Mouse (Mus musculus) MEL (cell line): Measurements from ENCODE around the gene Sult2b1. TPM values are rescaled to one million over a fixed set of nuclear protein-coding genes. Genes with fewer than 3 reads are reported as not detected.
A peak's percentile ranks its signal among the peaks of the same experiment; 100 is the strongest.

Source experiments
- DNase-seq: peaks from one replicate; pipeline ENCODE4 v3.0.0; 2011; ENCODE audit warnings: low read depth, low spot score
- H3K27ac ChIP-seq: 2 replicates; pipeline ENCODE4 v1.5.1; 2012; ENCODE audit warnings: low read depth, mild to moderate bottlenecking, control low read depth, low read length, moderate library complexity; ENCODE audit not compliant: control insufficient read depth
- H3K27me3 ChIP-seq, 2 experiments: fragments of 150-350 bp in 1 of 2; sonication (generic) in 1 of 2; 2 replicates each; pipeline ENCODE4 v1.6.1; 2012; ENCODE audit warnings: low read length in 2 of 2, mild to moderate bottlenecking in 2 of 2, improper control_type of control experiment in 1 of 2, moderate library complexity in 1 of 2; ENCODE audit not compliant: insufficient read depth in 2 of 2, control insufficient read depth in 1 of 2
- H3K36me3 ChIP-seq, 2 experiments: 2 replicates each; pipeline ENCODE4 v1.6.1; 2012 to 2014; ENCODE audit warnings: low read length in 2 of 2, improper control_type of control experiment in 1 of 2, inconsistent platforms in 1 of 2, mild to moderate bottlenecking in 1 of 2; ENCODE audit not compliant: insufficient read depth in 2 of 2, control insufficient read depth in 1 of 2
- H3K4me1 ChIP-seq, 2 experiments: fragments of 150-350 bp in 1 of 2; sonication (generic) in 1 of 2; 2 replicates each; pipeline ENCODE4 v1.6.1; 2012; ENCODE audit warnings: low read length in 2 of 2, improper control_type of control experiment in 1 of 2, mild to moderate bottlenecking in 1 of 2; ENCODE audit not compliant: insufficient read depth in 2 of 2, control insufficient read depth in 1 of 2
- H3K4me3 ChIP-seq, 2 experiments: fragments of 150-350 bp in 1 of 2; sonication (generic) in 1 of 2; 2 replicates each; pipeline ENCODE4 v1.5.1; 2012; ENCODE audit warnings: low read depth in 2 of 2, low read length in 2 of 2, mild to moderate bottlenecking in 2 of 2, moderate library complexity in 2 of 2, control low read depth in 1 of 2, improper control_type of control experiment in 1 of 2; ENCODE audit not compliant: control insufficient read depth in 1 of 2, insufficient read depth in 1 of 2
- H3K79me2 ChIP-seq: 2 replicates; pipeline ENCODE4 v1.6.1; 2012; ENCODE audit warnings: mild to moderate bottlenecking, low read length, moderate library complexity; ENCODE audit not compliant: control insufficient read depth, poor library complexity, insufficient read depth
- H3K9ac ChIP-seq: 2 replicates; pipeline ENCODE4 v1.6.1; 2012; ENCODE audit warnings: low read depth, mild to moderate bottlenecking, control low read depth, low read length, moderate library complexity; ENCODE audit not compliant: control insufficient read depth, poor library complexity, severe bottlenecking
- H3K9me3 ChIP-seq: fragments of 150-350 bp; sonication (generic); replicated peaks from 2 replicates; pipeline ENCODE4 v1.6.1; 2012; ENCODE audit warnings: mild to moderate bottlenecking, low read length, improper control_type of control experiment, moderate library complexity; ENCODE audit not compliant: insufficient read depth
- CTCF ChIP-seq, 3 experiments: IDR thresholded peaks in 2 of 3; conservative IDR thresholded peaks in 1 of 3; 2 replicates each; pipeline ENCODE4 v1.5.1; 2011 to 2012; ENCODE audit warnings: low read length in 3 of 3, low read depth in 2 of 3, mild to moderate bottlenecking in 2 of 3, improper control_type of control experiment in 1 of 3, inconsistent platforms in 1 of 3, mixed read lengths in 1 of 3, moderate library complexity in 1 of 3; ENCODE audit not compliant: control insufficient read depth in 1 of 3, insufficient read depth in 1 of 3, poor library complexity in 1 of 3, severe bottlenecking in 1 of 3
- E2F4 ChIP-seq: IDR thresholded peaks from 2 replicates; pipeline ENCODE4 v1.6.1; 2011; ENCODE audit warnings: low read depth, low read length, improper control_type of control experiment, borderline replicate concordance
- ELF1 ChIP-seq: IDR thresholded peaks from 2 replicates; pipeline ENCODE4 v1.6.1; 2014; ENCODE audit warnings: low read depth, mild to moderate bottlenecking, inconsistent platforms, low read length, improper control_type of control experiment, moderate library complexity
- EP300 ChIP-seq, 2 experiments: IDR thresholded peaks; 2 replicates each; pipeline ENCODE4 v1.6.1; 2011; ENCODE audit warnings: improper control_type of control experiment in 2 of 2, low read length in 2 of 2, low read depth in 1 of 2, mild to moderate bottlenecking in 1 of 2
- HCFC1 ChIP-seq: IDR thresholded peaks from 2 replicates; pipeline ENCODE4 v1.6.1; 2012; ENCODE audit warnings: low read depth, mild to moderate bottlenecking, inconsistent platforms, low read length, improper control_type of control experiment, moderate library complexity
- JUND ChIP-seq: IDR thresholded peaks from 2 replicates; pipeline ENCODE4 v1.6.1; 2011; ENCODE audit warnings: low read depth, mild to moderate bottlenecking, improper control_type of control experiment, low read length
- MAFK ChIP-seq: IDR thresholded peaks from 2 replicates; pipeline ENCODE4 v1.6.1; 2011; ENCODE audit warnings: low read depth, mild to moderate bottlenecking, low read length, improper control_type of control experiment, borderline replicate concordance
- MAX ChIP-seq: IDR thresholded peaks from 2 replicates; pipeline ENCODE4 v1.6.1; 2011; ENCODE audit warnings: low read length, improper control_type of control experiment
- MAZ ChIP-seq: IDR thresholded peaks from 2 replicates; pipeline ENCODE4 v1.6.1; 2012; ENCODE audit warnings: low read depth, mild to moderate bottlenecking, inconsistent platforms, low read length, improper control_type of control experiment
- MEF2A ChIP-seq: IDR thresholded peaks from 2 replicates; pipeline ENCODE4 v1.6.1; 2014; ENCODE audit warnings: low read depth, mild to moderate bottlenecking, inconsistent platforms, low read length, improper control_type of control experiment; ENCODE audit not compliant: poor library complexity, insufficient replicate concordance, severe bottlenecking; ENCODE audit errors: extremely low read depth
- MYC ChIP-seq: IDR thresholded peaks from 2 replicates; pipeline ENCODE4 v1.6.1; 2011; ENCODE audit warnings: low read depth, mild to moderate bottlenecking, low read length, improper control_type of control experiment, moderate library complexity
- NELFE ChIP-seq: IDR thresholded peaks from 2 replicates; pipeline ENCODE4 v1.6.1; 2011; ENCODE audit warnings: low read depth, low read length, improper control_type of control experiment
- NRF1 ChIP-seq: IDR thresholded peaks from 2 replicates; pipeline ENCODE4 v1.6.1; 2014; ENCODE audit warnings: low read depth, mild to moderate bottlenecking, inconsistent platforms, low read length, improper control_type of control experiment, moderate library complexity; ENCODE audit not compliant: poor library complexity, insufficient read depth, severe bottlenecking
- POLR2AphosphoS5 ChIP-seq: IDR thresholded peaks from 2 replicates; pipeline ENCODE4 v1.6.1; 2012; ENCODE audit warnings: low read depth, borderline replicate concordance, mild to moderate bottlenecking, inconsistent platforms, low read length, moderate library complexity, mixed read lengths
- RAD21 ChIP-seq: IDR thresholded peaks from 2 replicates; pipeline ENCODE4 v1.6.1; 2011; ENCODE audit warnings: mild to moderate bottlenecking, low read depth, low read length, improper control_type of control experiment
- TAL1 ChIP-seq: IDR thresholded peaks from 2 replicates; pipeline ENCODE4 v1.6.1; 2012; ENCODE audit warnings: mild to moderate bottlenecking, inconsistent platforms, low read length, moderate library complexity, mixed read lengths
- USF2 ChIP-seq, 2 experiments: IDR thresholded peaks; 2 replicates each; pipeline ENCODE4 v1.6.1; 2011 to 2012; ENCODE audit warnings: improper control_type of control experiment in 2 of 2, low read length in 2 of 2, borderline replicate concordance in 1 of 2, inconsistent platforms in 1 of 2, low read depth in 1 of 2, mild to moderate bottlenecking in 1 of 2; ENCODE audit not compliant: insufficient read depth in 1 of 2
- ZKSCAN1 ChIP-seq: IDR thresholded peaks from 2 replicates; pipeline ENCODE4 v1.6.1; 2012; ENCODE audit warnings: low read depth, mild to moderate bottlenecking, inconsistent platforms, low read length, improper control_type of control experiment, moderate library complexity
- ZNF384 ChIP-seq: IDR thresholded peaks from 2 replicates; pipeline ENCODE4 v1.6.1; 2012; ENCODE audit warnings: low read depth, mild to moderate bottlenecking, inconsistent platforms, low read length, improper control_type of control experiment
- polyA plus RNA-seq, 2 experiments: library from polyadenylated mRNA; stranded (reverse) in 1 of 2; unstranded in 1 of 2; fragments of >175 nt in 1 of 2; fragments of >200 nt in 1 of 2; gene quantifications; 2 replicates each; pipeline versions ENCODE4 v1.2.1 to v1.2.4; 2012; ENCODE audit warnings: low replicate concordance in 2 of 2, low read depth in 1 of 2; ENCODE audit not compliant: insufficient read length in 2 of 2, insufficient read depth in 1 of 2, missing spikeins in 1 of 2
- total RNA-seq: library from RNA; depleted of rRNA; stranded (reverse); fragments of 300-350 nt; gene quantifications from 2 replicates; pipeline ENCODE4 v1.2.3, GENCODE M21; 2012; rRNA removed

The Sult2b1 gene
- total RNA-seq (0.08 and 0.16 TPM in 2 replicates), polyA plus RNA-seq (under 1 TPM in 1 of 2 experiments, not detected in 1; 0.47 TPM)

DNA sequence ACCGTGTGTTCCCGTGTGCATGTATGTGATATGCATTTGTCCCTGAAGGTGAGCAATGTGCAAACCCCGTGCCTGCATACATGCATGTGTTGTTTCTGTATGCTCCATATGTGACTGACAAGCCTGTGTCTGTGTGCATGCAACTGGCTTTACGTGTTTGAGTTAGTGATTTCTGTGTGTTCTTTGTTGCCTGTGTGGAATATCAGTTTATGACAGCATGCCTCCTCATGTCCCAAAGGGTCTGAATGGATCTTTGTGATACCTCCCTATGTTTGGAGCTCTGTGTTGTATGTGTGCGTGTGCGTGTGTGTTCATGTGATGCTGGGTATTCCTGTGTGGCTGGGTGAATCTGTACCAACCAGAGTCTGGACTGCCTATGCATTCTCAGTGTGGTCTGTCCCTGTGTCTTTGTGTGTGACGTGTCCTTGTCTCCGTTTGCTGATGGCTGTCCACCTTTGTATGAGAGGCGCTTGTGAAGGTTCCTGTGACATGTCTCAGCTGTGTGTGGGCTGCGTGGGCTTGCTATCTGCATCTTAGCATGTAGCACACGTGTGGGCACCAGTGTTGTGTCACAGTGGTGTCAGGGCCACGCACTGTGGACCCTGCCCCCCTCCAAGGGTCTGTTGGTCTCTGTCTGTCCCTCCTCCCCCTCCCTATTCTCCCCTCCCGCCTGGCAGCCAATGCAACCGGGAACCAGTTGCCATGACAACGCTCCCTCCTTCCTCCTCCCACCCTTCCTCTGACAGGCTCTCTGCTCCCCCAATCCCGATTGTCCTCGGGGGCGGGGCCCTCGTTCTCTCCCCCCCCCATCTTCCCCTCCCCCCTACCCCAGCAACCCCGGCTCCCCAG lies at the start of gene Sult2b1:
TSS of gene Sult2b1 (minus strand) at position 146 of the 849 bp plus-strand sequence.
- no peak for DNase-seq

DNA sequence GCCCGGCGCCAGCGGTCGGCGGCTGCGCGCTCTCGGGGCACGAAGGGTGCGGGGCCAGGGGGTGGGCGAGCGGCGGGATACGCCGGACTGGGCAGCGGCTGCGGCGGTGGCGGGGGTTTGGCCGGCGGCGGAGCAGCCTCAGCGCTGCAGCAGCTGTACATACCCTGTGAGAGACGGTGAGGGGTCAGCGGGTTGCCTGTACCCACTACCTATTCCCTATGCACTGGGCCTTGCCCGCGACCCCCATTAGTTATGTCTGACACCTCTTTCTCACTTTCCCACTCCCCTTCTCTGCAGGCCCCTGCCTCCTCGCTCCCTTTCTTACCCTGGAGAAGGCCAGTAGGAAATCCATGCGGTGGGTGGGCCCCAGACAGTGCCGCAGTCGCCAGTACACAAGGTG lies 49.5 kb upstream of the Sult2b1 start:
- no peak for TF ChIP-seq MAFK
- TF ChIP-seq MAZ = no peak
- no peak for TF ChIP-seq JUND
- TF ChIP-seq ZKSCAN1 = no peak
- no peak for TF ChIP-seq NELFE
- TF ChIP-seq POLR2AphosphoS5 = no peak
- no peak for TF ChIP-seq EP300 (IDR thresholded peaks at IDR 0.05; ENCODE audit: low read depth in 1 of 2, low read length in 2 of 2)
- no peak for TF ChIP-seq E2F4
- TF ChIP-seq TAL1 = no peak
- no peak for TF ChIP-seq MYC
- no peak for TF ChIP-seq NRF1
- no peak for TF ChIP-seq MEF2A
- TF ChIP-seq CTCF (IDR thresholded peaks at IDR 0.05 in 2 of 3, conservative IDR thresholded peaks at IDR 0.05 in 1 of 3; ENCODE audit: control insufficient read depth in 1 of 3, insufficient read depth in 1 of 3, low read depth in 2 of 3, low read length in 3 of 3, poor library complexity in 1 of 3, severe bottlenecking in 1 of 3) = no peak
- TF ChIP-seq MAX = no peak
- no peak for TF ChIP-seq USF2 (IDR thresholded peaks at IDR 0.05; ENCODE audit: borderline replicate concordance in 1 of 2, insufficient read depth in 1 of 2, low read depth in 1 of 2, low read length in 2 of 2)
- no peak for TF ChIP-seq ELF1
- no peak for TF ChIP-seq ZNF384
- TF ChIP-seq, all 39 proteins: peak for 0
- H3K9ac ChIP-seq = no peak overlapping the region
- no peaks in the 10 kb centered on the region for H3K27me3 ChIP-seq

More for the DNA sequence above, at the start of gene Sult2b1:
- no peaks in the 10 kb centered on the region for H3K36me3 ChIP-seq
- no peak for TF ChIP-seq EP300 (IDR thresholded peaks at IDR 0.05; ENCODE audit: low read depth in 1 of 2, low read length in 2 of 2)
- no peak for TF ChIP-seq HCFC1
- TF ChIP-seq JUND = no peak
- TF ChIP-seq NRF1 = no peak
- TF ChIP-seq RAD21 = no peak
- TF ChIP-seq MAZ = no peak
- TF ChIP-seq, all 39 proteins: peak for 0
- H3K79me2 ChIP-seq = no peaks in the 10 kb centered on the region
- H3K27ac ChIP-seq = no peak within 1 kb of the TSS
- H3K4me3 ChIP-seq = peak within 1 kb of the TSS; percentile 64 to 69
- peak within 1 kb of the TSS; percentile 63 for H3K9ac ChIP-seq
- no peaks in the 10 kb centered on the region for H3K4me1 ChIP-seq
- no peaks in the 10 kb centered on the region for H3K9me3 ChIP-seq
- H3K27me3 ChIP-seq = no peaks in the 10 kb centered on the region; a peak in 1 of 4 replicates

More for the DNA sequence above, 49.5 kb upstream of the Sult2b1 start:
- no peak for DNase-seq
- H3K4me1 ChIP-seq = peaks cover 0 to 14% of the 10 kb centered on the region in 2 experiments; a peak in 3 of 4 replicates
- H3K27ac ChIP-seq = no peak overlapping the region
- H3K36me3 ChIP-seq = peaks cover 2 to 10% of the 10 kb centered on the region in 2 experiments; a peak in 3 of 4 replicates
- peaks cover 16% of the 10 kb centered on the region for H3K79me2 ChIP-seq
- H3K9me3 ChIP-seq = no peaks in the 10 kb centered on the region
- H3K4me3 ChIP-seq = no peak overlapping the region
